Mouse (Mus musculus) cerebellum, adult 9-10 months (tissue): Measurements from ENCODE around the gene Fbxo24.
A peak's percentile ranks its signal among the peaks of the same experiment; 100 is the strongest.

Experiments used
- DNase-seq: peaks from one replicate; pipeline ENCODE4 v3.0.0; 2022

Gene Fbxo24

GRCm38 (mm10) chr5:137628498-137629305 lies at the start of gene Fbxo24, which contains the start of the genes Lrch4 and Gm20605:
Fbxo24 (minus strand) TSS chr5:137629002.
Lrch4 (plus strand) TSS chr5:137629121.
Gm20605 (plus strand) TSS chr5:137629175.
- peak; percentile 100 for DNase-seq

GRCm38 (mm10) chr5:137677859-137678258 lies 49.1 kb upstream of the Fbxo24 start:
- DNase-seq, result no peak

DNA sequence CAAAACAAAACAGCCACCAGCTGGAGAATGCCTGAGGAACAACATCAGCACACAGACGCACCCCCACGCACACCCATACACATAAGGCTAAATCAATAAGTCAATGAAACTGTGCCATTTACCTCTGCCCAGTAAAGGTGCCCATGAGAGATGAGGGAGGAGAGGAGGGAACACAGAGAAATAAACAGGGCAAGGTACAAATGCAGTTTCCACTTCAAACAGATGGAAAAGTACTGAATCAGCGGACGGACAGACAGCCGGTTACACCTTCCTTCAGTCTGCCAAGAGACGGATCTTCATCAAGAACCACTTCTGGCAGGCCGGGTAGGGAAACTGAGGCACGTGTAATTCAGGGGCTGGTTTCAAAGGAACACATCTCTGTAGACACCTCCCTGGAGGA lies 46.0 kb upstream of the Fbxo24 start:
- no peak for DNase-seq

- DNase-seq, result no peak
These were observed 44.2 kb upstream of the Fbxo24 start for GRCm38 (mm10) chr5:137673015-137673414.

DNA sequence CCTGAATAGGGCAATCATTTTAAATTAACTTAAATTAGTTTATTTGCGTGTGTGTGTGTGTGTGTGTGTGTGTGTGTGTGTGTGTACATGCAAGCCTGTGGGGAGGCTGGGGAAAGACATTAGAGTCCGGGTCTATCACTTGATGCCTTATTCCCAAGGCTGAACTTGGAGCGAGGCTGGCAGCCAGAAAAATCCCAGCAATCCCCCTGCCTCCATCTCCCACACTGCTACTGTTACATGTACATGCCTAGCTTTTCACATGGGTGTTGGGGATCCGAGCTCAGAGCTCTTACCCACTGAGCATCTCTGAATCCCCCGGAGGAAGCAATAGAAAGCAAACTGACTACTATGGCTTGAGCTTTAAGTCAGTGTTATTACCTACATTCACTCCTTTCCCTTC lies 43.6 kb upstream of the Fbxo24 start:
- no peak for DNase-seq

DNA sequence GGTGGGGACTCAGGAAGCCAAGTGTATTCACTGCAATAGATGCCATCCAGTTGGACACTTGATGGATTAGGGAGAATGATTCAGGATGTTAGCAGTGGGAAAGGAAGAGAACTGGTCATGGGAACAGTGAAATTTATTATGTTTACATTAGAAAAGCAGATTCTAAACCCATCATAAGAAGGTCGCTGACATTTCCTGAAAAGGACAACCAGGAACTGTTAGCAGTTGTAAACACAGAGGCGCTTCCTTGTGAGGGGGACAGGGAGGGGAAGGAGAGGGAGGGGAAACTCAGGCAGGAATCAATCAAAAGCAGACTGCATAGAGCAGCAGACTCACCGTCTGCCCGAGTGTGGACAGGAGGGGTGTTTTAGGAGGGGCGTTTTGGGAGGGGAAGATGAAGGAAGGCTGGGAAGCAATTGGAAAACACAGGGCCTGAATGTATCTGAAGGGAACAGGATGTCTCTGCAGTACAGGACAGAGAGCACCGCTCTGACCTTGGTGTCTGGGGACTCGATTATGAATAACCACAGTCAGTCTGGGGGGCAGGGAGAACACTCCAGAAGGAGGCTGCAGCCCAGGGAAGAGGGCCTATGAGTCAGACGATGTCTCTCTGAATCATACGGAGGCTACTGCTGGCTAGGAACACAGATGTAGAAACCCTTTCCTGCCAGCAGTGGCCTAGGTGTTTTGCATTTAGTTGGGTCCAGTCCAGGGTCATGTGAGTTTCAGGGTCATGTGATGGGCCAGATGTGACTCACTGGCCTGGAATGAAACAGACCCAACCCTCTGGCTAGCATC lies 42.8 kb upstream of the Fbxo24 start:
- DNase-seq, result no peak

- no peak for DNase-seq
These were observed 41.4 kb upstream of the Fbxo24 start for GRCm38 (mm10) chr5:137670240-137670639.

DNA sequence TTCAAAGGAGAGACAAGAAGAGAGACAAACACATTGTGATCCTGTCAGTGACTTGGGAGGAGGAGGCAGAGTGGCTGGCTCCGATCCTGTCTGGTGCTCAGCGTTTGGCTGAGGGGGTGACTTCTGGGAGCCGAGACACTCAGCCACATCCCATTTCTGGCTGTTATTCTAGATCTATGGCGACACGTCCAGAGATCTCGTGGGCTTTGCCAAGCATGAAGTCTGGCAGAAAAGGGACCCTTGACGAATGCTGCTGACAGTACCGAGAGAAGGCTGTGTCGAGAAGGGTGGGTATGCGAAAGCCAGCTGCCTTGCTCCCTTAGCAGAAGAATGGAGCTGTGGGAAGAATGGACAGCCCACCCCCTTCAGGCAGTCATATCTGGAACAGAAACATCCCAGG lies 40.2 kb upstream of the Fbxo24 start:
- DNase-seq, result no peak

DNA sequence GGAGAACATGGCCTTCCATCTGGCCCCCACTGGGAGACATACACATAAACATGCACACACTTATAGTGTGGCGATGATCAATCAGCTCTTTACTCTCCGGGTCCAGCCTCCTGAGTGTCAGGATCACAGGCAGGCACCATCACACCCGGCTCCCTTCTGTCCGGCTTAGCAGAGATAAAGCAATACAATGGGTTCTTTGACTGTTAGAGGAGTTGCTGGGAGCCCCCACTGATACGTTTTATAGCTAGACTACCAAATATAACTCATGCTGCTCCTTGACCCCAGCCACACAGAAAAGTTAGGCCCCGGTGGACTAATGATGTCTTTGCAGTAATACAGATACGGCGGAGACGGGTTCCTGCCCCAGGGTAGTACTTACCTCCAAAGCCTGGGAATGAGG lies 34.3 kb upstream of the Fbxo24 start:
- no peak for DNase-seq

- no peak for DNase-seq
These were observed 31.4 kb upstream of the Fbxo24 start for GRCm38 (mm10) chr5:137660064-137660688.

DNA sequence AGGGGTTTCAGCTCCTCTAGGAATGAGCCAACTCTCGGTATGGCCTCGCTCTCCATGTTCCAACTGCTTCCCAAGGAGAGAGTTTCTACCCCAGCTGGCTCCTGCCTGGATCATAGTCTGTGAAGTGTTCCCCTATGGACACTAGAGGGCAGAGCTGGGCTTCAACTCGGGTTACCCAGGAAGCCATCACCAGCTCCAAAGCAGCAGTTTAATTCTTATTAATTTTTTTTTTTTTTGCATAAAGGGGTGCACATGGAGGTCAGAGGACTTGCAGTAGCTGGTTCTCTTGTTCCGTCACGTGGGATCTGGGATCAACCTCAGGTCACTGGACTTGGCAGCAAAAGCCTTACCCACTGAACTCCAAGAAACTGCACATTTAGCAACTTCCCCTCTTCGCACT lies 28.2 kb upstream of the Fbxo24 start:
- peak; percentile 83 for DNase-seq

GRCm38 (mm10) chr5:137654746-137655145 lies 25.9 kb upstream of the Fbxo24 start:
- DNase-seq, result no peak

GRCm38 (mm10) chr5:137653366-137653765 lies 24.6 kb upstream of the Fbxo24 start:
- DNase-seq, result no peak

DNA sequence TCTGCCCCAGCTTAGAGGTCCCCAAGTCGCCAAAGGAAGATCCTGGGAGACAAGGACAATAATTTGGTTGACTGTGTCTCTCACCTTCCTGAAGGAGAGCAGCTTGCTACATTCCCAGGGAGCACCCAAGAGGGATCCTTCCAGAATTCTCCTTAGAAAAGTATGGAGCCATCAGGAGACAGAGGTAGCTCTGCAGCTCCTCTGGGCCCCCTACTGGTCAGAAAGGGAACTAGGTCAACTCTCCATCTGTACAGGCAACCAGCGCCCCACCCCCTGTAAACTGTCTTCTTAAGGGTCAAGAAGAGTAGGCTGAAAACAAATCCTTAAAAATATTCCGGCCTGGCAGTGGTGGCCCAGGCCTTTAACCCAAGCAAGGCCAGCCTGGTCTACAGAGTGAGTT lies 23.7 kb upstream of the Fbxo24 start:
- peak; percentile 86 for DNase-seq

DNA sequence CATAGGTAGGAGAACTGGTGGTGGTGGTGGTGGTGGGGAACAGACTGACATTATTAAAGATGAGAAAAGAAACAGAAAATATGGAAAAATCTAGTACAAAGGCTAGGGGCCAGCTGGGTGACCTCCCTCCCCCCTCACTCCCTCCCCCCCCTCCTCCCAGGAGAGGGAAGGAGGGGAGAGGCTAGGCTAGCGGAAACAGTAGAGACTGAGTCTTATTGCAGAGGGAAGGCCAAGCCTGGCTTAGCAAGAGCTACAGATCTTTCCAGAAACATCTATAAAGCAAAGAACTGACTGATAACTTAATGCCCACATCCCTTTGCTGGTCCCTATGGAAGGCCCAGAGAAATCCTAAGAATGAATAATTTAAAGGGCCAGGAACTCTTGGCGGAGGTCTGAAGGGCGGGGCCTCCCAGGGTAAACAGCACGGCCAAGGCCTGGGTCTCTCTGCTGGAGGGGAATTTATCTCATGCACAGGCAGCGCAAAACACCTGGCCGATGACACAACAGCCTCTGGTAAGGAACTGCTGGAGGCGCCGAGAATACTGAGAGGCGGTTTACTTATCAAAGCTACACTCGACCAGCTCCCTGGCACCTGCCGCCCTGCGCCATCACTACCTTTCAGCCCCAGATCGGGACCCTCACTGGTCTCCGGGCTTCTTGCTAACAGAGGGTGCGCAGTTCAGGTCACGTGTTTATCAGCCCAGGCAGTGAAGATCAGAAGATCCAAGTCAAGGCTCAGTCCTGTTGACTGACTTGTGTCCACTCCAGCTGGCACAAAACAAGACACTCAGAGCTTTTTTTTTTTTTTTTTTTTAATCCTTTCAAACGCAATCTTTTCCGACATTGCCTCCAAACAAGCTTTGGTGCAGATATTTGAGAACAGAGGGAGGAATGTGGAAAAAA lies 21.1 kb upstream of the Fbxo24 start:
- no peak for DNase-seq

DNA sequence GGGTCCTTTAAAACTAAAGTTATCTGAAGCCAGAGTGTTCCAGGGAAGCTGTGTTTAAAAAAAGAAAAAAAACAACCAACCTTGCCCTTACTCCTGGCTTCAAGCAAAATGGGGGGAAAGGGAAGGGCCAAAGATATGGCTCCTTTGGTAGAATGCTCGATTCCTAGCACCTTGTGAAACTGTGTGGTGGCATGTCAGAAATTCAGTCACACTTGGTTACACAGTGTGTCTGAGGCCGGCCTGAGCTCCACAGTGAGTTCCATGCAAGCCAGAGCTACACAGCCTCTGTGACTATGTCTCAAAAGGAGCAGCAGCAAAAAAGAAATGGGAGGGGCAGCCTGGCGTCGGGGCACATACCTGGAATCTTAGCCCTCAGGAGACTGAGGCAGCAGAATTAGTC lies 20.4 kb upstream of the Fbxo24 start:
- DNase-seq, result no peak

GRCm38 (mm10) chr5:137647827-137648601 lies 19.2 kb upstream of the Fbxo24 start:
- no peak for DNase-seq

GRCm38 (mm10) chr5:137645652-137646091 lies 16.9 kb upstream of the Fbxo24 start, which contains the start of gene Irs3:
Irs3 (minus strand) TSS chr5:137645714.
- DNase-seq, result no peak

DNA sequence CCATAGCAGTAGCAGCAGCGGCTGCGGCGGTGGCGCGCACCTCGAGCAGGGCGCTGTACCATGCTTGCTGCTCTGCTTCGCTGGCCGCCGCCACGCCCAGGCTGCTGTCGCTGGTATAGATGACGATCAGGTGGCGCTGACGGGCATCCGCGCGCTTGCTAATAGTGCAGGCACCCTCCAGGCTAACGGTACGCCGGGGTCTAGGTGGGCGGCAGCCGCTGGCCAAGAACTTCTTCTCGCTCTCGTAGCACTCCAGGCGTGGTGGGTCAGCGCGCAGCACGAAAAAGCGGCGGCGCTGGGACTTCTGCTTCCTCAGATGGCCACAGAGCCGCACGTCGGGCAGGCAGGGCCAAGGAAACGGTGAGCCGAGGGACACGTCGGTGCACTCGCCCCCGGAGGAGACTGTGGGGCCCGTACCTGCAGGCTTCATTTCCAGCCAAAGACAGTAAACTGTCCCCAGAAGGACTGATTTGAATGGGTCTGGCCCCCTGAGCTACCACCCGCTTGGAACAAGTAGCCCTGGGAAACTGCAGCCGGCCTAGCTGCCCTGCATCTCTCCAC lies 16.4 kb upstream of the Fbxo24 start:
- DNase-seq, result no peak

GRCm38 (mm10) chr5:137644484-137644883 lies 15.7 kb upstream of the Fbxo24 start:
- DNase-seq, result no peak

- DNase-seq, result no peak
These were observed 14.1 kb upstream of the Fbxo24 start for GRCm38 (mm10) chr5:137642886-137643285.
